Comparison of ENCODE assay signal across 12 mouse cellular contexts in genomic region chr11:8547661-8548060, GRCm38 (mm10).
"Had no signal": no experiment of that assay in that cellular context is flagged by ENCODE, and none has a peak within 500 bp of the region (broad histone marks: within the 10 kb centered on the region; RNA-seq: fewer than 3 reads in every experiment).

No protein-coding gene starts in this region.

- H3K4me3 ChIP-seq: liver, embryonic 13.5 days; midbrain, embryonic 12.5 days had no signal

- H3K4me2 ChIP-seq: liver, embryonic 13.5 days; lung, embryonic 14.5 days; midbrain, embryonic 12.5 days had no signal

- H3K9me3 ChIP-seq: liver, embryonic 13.5 days; midbrain, embryonic 12.5 days had no signal

- H3K27ac ChIP-seq: liver, embryonic 13.5 days; midbrain, embryonic 12.5 days had no signal

- H3K27me3 ChIP-seq: liver, embryonic 13.5 days; midbrain, embryonic 12.5 days had no signal

- H3K9ac ChIP-seq: liver, embryonic 13.5 days; lung, embryonic 14.5 days; midbrain, embryonic 12.5 days had no signal

- ATAC-seq: midbrain, embryonic 16.5 days had no signal

- H3K4me1 ChIP-seq: liver, embryonic 13.5 days; midbrain, embryonic 12.5 days had no signal

- DNase-seq: kidney, adult 18-20 months; kidney, adult 9 months; kidney, postnatal 14 days; kidney, postnatal 4 days; left cerebral cortex, postnatal 4 days; liver, embryonic 13.5 days; lung, embryonic 14.5 days; lung, postnatal 14 days; lung, postnatal 4 days; thymus, postnatal 25 days had no signal

- H3K36me3 ChIP-seq: midbrain, embryonic 12.5 days had no signal
